Mouse (Mus musculus) embryo, embryonic 11 days (tissue): Measurements from ENCODE around the gene Olfr524.

Experiments used
- DNase-seq: peaks from one replicate; pipeline ENCODE4 v3.0.0-alpha.2; 2015

Gene Olfr524

DNA sequence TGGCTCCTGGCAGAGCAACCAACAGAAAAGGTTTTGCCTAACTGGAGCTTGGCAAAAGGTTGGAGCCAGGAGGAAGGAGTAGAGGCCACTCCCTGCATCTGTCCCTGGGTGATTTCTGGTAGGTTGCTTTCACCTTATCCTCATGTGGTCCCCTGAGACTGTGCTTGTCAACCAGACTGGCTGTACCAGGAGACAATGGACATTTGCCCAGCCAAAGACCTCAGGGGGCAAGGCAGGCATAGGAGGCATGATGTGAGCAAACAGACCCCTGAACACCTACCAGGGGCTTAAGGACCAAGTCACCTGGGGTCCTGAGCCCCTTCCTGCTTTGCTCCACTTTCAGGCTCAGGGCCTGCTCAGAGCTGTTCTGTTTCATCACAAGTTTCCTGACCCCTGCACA is at the start of gene Olfr524:
Gene Olfr524, minus strand, starts transcription at position 101 of the 400 bp plus-strand sequence.
- no peak for DNase-seq

DNA sequence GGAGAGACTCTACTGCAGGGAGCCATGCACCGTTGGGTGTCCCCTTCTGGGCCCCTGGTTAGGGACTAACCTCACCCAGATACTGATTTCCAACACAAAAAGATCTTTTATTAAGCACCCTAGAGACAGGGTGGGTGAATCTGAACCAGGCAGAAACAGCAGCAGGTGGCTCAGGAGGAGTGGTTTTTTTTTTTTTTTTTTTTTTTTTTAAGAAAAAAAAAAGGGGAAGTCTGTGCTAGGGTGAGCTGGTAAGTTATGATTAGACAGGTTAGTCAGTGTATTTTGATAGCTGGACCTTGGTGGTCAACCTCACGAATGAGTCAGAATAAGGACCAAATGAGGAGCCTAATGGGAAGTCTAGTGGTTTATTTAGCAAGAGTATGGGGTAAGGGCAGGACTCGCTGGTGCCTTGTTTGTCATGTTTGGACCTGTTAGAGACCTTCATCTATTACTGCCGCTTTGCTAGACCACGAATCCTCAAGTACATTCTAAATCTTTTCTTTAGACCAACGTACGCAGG is 48.1 kb upstream of the Olfr524 start:
- DNase-seq: no peak

DNA sequence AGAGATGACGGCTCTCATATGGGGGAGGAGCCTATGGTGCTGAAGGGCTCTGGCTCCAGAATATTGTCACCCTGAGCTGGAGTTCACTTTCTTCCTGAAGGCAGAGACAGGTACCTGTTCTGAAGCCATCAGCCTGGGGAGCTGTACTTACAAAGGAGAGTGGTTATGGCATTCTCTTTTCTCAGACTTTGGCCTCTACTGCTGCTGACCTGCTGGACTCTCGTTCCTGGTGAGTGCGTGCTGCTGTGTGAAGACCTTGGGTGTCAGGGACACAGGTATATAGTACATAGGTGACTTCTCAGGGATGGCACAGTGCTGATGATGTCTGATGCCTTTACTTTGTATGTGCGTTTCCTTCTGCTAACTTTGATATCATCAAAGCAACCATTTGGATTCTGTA is 41.5 kb upstream of the Olfr524 start, which contains the start of gene 5830411N06Rik:
Gene 5830411N06Rik, plus strand, starts transcription at position 69 of the 400 bp plus-strand sequence.
- no peak for DNase-seq

DNA sequence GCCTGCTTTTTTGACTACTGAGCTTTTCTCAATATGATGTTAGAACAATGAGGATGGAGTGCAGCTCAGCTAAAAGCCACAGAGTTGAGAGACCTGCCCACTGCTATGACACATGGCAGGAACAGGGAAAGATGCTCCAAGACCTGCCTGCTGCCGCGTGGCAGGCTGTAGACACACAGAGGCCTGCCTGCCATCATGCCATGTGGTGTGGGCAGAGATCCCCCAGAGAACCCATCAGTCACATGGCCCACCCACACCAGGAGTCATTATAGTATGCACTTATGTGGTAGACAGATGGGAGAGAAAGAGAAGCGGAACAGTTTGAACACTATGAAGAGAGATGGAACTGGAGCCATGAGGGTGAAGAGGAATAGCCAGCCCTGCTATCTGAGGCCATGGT is 27.9 kb upstream of the Olfr524 start:
- no peak for DNase-seq

DNA sequence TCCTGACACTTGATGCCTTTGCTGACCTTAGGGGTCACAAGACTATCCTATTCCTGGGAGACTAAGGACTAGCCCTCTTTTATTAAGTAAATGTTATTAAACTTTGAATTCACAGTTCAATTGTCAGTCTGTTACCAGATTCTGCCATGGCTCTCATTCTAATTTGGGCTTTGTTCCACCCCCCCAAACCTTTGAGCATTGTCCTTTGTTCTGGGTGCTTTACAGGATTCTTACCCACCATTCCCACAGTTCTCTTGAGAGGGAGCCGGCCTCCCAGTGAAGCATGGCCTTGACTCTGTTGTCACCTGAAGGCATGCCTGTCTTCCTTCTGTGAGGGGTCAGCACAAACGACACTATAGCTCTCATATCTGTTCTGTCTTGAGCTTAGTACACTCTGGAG is 25.3 kb upstream of the Olfr524 start:
- DNase-seq: no peak

DNA sequence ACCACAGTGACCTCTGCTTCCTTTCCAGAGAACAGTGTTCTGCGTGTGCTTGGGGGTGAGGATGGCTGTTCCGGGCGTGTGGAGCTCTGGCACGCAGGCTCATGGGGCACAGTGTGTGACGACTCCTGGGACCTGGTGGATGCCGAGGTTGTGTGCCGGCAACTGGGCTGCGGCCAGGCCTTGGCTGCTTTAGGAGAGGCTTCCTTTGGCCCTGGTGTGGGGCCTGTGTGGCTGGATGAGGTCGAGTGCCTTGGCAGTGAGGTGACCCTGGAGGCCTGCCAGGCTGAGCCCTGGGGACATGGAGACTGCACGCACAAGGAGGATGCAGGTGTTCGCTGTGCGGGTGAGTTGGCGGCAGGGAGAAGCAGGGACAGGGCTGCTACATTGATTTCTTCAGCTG is 22.7 kb upstream of the Olfr524 start:
- no peak for DNase-seq

DNA sequence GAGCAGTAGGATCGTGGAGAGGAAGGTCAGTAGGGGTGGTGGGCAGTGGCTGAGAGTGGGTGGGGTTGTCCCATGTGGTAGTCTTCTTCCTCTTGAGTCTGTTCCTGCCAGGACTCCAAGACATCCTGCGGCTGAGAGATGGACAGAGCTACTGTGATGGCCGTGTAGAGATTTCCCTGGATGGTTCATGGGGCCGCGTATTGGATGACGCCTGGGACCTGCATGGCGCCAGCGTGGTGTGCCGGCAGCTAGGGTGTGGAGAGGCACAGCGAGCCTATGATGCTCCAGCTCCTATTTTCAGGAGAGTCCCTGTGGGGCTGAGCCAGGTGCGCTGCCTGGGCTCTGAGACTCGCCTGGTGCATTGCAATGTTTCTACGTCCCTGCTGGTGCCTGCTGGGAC is 18.4 kb upstream of the Olfr524 start:
- no peak for DNase-seq

DNA sequence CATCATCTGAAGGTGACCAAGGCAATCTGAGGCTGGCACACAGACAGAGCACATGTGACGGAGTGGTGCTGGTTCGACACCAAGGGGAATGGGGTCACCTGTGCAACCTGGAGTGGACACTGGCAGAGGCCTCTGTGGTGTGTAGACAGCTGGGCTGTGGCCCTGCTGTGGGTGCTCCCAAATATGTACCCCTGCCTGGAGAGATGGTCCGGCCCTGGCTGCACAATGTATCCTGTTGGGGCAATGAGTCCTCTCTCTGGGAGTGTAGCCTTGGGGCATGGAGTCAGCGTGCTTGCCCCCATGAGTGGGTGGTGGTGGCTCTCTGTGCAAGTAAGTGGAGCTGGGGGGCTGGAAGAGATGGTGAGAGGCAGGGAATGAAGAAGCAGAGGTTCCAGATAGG is 14.6 kb upstream of the Olfr524 start:
- no peak for DNase-seq

DNA sequence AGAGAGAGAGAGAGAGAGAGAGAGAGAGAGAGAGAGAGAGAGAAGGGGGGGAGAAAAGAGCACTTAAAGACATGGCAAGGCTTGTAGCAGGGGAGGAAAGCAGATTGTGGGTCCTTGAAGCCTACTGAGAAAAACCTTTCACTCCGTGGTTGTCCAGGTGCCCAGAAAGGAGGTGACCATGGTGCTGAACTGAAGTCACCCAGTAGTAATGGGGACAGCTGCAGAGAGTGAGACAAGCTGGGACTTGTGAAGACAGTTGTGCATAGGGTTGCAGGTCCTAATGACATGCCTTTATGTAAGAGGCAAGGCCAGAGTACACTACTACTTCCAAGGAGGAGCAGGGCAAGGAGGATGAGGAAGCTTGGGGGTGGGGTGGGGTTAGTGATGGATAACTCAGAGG is 13.5 kb upstream of the Olfr524 start:
- peak; percentile 5 for DNase-seq

DNA sequence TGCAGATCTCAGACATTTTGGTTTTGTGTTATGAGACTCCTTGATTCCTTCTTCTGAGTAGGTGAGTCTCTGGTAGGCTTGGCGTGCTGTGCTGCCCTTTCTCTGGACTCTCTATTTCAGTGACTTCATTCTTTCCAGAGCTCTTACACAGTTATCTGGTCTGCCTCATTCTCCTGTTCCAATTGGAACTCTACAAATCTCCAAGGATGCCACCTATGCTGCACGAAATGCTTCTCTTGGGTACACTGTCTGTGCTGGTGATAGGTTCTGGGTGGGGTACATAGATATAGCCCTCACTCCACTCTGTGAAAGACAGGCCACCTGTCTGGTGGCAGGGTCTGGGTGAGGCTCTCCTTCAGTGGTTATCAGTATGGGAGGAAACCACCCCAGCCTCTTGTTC is 12.2 kb upstream of the Olfr524 start, which contains the start of gene Cd163l1:
Gene Cd163l1, plus strand, starts transcription at position 301 of the 400 bp plus-strand sequence.
- no peak for DNase-seq

DNA sequence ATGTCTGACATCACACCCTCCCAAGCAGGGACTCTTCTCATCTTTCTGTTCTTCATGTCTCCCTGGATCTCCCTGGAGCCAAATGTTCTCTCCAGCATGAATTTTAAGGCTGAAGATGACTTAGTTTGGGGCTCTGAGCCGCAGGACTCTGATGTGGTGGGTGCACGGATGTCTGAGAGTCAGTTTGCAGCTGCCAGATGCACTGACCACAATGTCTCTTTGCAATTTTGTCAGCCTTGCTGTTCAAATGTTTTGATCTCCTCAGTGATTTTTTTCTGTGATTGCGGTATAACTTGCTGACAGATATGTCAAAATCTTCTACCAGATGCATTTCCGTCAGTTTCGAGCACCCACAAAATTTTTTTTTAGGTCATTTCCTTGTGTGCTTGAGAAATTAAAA is 8.1 kb upstream of the Olfr524 start:
- no peak for DNase-seq

DNA sequence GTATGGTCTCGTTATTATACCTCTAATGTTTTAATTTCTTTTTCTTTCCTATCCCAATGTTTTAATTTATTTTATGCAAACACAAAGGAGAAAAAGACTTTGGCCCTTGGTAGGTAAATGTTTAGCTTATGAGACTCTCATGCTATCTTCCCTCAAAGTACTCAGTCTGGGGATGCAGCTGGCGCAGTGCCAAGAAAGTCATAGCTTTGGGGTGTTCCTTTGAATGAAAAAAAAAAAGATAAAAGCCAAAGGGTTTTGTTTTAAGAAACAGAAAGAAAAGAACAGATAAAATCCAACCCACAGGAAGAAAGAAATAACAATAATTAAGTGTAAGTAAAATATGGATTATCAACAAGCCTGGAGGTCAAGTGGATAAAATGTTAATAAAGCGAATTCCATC is 2.9 kb upstream of the Olfr524 start:
- DNase-seq: no peak

DNA sequence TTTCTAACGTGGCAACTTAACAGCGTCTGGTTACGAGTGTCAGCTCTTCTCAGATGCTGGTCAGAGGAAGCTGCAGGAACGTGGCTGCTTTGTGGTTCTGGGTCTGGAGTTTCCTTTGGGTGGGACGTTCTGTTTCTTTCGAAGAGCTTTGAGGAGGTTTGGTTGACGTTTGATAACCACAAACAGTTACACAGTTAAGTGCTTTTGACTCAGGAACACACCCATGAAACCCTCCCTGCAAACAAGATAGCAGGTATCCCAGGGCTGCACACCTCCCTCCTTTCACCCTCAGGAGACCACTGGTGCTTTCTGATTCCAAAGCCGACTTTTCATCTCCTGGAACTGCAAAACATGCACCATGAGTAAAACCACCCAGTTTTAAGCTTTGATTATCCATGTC is 2.4 kb upstream of the Olfr524 start:
- DNase-seq: no peak

DNA sequence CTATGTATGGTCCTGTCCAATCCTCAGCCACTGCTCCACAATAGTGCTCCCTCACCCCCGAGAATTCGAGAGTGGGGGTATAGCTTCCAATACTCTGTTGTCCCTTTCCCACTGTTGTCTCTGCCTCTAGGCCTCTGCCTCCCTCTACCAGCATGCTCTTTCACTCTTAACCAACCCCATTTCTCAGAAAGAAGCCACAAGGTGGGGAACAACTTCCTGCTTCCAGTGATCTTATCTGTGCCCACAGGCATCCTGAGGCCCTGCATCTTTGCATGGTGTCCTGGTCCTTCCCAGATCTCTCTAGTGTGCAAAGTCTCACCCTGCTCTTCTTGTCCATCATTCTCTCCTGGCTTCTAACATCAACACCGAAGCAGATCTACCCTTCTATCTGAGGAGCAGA is 1.1 kb upstream of the Olfr524 start:
- DNase-seq: no peak

DNA sequence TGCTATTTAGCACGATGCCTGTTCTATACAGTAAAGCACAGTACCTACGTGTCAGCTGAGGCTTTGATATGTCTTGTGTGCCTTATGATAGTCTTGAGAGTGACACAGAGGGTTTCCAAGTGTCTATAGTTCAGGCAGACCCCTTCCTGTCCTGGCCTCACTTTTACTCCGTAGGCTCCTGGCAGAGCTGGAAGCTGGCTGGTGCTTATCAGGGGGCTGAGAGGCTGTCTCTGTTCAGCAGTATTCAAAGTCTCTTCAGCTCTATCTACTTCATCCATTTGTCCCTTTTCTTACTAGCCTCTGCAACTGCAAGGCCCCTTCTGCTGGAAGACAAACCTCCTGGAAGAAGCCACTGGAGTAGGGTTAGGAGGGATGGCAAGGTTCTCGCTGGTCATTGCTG is 4.7 kb downstream of the Olfr524 start:
- DNase-seq: no peak

DNA sequence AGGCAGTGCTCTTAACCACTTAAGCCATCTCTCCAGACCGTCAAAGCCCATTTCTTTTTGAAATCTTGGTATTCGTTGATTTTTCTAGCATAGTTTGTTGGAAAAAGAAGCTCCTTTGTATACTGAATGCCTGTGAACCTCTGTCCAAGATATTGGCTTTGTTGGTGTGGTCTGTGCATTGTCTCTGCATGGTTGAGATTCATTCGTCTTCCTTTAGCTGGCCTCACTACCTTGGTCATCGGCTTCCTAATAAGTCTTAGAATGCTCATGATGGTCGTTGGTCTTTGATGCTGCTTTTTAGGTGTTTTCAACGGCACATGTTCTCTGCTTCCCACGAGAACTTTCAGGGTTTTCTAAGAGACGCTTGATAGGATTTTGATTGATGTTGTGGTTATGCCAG is 9.8 kb downstream of the Olfr524 start:
- DNase-seq: no peak

DNA sequence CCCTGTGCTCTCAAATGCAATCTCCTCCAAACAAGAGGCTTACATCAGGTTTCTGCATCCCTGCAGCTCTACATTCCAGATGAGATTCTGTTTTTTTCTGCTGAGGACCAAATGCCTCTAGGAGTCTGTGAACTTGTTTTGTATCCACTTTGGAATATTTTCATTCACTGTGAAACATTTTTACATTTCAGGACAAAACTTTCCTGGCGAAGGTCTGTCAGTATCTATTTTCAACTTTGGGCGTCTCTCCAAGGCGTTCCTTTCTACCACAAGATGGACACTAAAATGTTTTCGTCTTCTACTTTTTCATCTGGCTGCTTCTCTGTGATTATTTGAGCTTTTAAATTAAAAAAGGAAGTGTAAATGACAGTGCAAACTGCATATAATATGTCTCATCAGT is 11.7 kb downstream of the Olfr524 start:
- DNase-seq: no peak

DNA sequence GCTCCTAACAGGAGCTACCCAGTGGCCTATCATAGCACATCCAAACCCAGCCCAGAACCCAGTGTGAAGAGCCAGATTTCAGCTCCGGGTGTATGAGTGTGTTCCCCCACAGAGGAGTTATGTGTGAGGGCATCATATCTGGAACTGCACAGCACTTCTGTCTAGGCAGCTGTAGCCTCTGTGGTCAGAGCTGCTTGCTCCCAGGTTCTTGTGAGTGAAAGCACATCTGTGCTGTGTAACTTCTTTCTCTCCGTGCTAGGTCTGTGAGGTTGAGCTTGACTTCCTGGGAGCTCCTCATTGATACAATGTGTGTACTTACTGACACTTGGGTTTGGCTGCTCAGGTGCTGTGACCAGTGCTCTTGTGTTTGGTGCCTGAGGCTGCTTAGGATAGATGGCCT is 12.9 kb downstream of the Olfr524 start:
- no peak for DNase-seq

DNA sequence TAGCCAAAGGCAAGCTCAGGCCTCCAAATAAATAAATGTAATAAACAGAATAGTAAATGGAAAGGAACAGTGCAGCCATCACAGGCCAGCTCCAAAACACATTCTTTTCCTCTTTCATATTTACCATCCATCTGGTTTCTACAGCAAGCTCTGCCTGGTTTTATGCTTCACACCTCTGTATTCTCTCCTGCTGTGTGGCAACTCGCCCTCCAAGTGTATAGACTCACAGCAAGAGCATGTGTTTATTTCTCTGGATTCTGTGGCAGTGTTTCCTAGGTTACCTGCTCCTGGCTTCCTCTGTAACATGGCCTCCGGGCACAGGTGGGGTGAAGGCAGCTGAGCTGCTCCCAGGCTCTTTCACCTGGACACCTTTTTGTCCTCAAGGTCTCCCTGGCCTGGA is 13.3 kb downstream of the Olfr524 start:
- no peak for DNase-seq

DNA sequence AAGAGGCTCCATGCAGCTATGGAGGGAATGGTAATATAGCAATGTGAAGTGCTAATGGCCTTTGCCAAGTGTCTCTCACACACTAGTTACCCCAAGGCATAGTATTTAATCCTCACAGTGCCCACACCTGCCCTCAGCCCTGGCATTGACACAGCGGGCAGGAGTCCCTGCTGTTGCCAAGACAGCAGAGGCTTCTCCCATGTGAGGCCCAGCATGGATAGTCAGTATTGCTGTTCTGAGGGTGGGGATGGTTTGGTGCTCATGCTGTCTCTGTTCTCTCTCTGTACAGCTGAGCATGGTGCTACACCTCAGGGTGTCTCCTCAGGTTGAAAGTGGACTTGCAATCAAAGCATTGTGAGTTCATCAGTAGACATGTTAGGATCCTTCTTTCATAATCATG is 15.3 kb downstream of the Olfr524 start:
- DNase-seq: no peak

DNA sequence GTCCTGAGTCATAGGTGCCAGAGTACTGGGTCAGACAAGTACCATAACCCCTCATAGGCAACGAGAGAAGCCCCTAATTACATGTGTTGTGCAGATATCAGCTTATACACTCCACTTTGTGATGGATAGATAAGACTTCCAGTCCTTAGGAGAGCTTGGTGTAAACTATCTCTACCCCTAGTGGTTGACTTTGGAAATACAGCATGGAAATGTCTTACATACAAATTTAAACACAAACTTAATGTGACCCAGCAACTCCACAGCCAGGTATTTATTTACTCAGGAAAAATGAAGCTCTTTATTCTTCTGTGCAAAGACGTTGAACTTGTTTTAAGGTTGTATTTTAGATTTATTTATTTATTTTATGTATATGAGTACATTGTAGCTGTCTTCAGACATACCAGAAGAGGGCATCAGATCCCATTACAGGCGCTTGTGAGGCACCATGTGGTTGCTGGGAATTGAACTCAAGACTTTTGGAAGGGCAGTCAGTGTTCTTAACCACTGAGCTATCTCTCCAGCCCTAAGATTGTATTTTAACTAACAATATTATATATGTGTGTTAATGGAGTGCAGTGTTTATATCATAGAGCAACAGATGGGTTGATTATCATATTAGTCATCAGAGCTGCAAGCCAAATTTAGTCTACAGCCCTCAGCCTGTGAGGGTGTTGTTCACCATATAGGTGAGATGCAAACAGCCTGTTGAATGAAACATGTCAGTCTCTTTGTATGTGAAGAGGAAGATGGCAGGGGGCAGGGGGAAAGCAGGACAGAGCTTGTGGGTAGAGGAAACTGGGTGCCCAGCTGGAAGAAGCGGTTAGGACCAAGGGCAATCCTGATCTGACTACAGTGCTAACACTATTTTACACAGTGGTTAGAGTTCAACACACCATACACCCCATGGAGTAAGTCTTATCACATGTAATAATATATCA is 17.1 kb downstream of the Olfr524 start:
- DNase-seq: peak; percentile 56

DNA sequence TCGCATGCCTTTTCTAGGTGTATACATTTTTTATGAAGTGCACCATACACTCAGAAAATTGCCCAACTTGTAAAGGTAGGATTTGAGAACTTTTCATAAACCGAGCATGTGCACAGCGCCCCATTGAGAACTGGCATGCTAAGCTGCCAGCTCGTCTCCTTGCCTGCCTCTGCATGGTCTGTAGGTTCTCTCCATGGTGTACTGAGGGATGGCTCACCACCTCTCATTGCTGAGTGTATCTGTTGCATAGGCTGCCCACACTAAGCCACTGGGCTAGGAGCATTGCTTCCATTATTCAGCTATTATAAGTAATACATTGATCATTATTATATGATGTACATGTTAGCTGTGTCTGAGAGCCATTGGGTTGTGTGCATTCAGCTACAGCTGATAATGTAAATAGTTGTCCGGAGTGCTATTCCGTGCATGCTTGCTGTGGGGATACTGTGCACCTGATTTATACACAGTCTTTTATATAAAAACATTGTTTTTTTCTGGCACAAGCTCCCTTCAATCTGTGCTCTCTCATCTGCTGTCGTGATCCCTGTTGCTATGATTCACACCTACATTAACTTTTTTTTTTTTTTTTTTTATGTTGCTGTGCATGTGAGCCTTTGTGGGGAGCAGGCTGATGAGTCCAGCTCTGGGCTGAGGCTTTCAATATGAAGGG is 17.9 kb downstream of the Olfr524 start:
- DNase-seq: no peak

DNA sequence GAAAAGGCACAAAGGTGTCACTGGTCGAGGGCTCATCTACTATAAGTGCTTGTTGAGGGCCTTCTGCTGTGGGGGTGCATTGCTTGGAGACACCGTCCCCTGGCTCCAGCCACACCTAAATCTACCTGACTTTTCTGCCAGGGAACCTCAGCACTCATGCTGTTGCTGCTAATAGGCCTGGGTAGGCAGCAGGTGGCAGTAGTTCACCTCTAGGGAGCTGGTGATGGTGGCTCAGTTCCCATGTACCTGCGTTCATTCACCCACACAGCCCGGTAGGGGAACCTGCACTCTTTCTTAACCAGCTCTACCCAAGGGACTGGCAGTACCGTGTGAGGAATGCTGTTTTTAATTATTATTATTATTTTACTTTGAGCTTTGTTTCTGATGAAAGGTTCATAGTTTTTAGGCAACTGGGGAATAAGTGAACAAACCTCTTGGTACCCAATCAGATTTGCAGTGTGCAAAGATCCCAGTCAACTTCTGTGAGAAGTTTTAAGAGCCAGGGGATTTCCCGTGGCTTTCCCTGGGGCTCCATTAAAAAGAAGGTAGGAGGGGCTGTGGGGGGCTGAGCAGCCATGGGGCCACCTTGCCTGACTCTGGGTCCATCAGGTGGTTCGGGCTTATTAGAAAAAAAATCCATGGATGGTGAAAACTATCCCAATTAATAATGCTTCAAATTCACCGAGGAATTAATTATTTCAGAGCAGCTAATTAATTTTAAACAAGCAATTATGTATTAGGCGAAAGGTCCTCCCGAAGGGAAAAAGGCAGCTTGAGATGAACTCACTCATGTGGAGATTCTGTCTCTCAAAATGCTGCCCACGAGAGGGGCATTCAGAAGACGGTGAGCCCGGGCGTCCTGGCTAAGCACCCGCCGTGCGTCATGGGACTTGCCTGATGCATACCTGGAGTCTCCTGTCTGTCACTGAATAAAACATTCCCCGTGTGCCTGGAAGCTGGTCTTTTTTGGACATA is 18.8 kb downstream of the Olfr524 start:
- DNase-seq: peak; percentile 23
